7 mouse cellular contexts compared by ENCODE assay signal in the genomic region with DNA sequence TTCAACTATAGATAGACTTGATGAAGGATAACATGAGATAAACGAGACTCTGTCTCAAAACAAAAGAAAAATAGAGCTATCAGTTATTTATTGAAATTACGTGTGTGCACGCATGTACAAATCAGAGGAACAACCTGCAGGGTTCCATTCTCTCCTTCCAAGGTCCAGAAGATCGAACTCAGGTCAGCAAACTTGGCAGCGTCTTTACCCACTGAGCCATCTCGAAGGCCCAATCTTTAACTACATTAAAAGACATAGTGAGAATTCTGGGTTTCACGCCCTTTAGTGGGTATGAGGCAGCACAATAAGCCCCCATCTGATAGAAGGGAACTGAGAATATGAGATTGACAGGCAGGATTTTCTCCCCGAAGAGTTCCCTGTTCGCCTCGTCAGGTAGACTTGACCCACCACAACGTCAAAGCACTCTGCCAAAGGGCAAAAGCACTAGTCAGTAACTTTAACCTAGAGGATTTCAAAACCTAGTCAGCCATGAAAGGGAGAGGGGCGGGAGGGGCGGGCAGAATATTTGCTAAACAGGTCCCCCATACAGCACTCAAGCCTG. TPM values are rescaled to one million over a fixed set of nuclear protein-coding genes. Genes with fewer than 3 reads are reported as not detected.
A peak's percentile ranks its signal among the peaks of the same experiment; 100 is the strongest.
DNase-seq lines count a peak whose midpoint lies in the region; ATAC-seq and TF ChIP-seq lines count a peak whose summit lies in the region.

No protein-coding gene starts in this region.

- TF ChIP-seq EP300 in liver, embryonic 14.5 days (IDR thresholded peaks at IDR 0.05; ENCODE audit: low read depth) = no peak

- peak overlapping the region; percentile 56; the same call in 1 of the 2 replicates for H3K27ac ChIP-seq in brown adipose tissue, adult 24 weeks (replicated peaks; ENCODE audit: low read depth, low read length)
- H3K27ac ChIP-seq in liver, embryonic 14.5 days = no peak overlapping the region

- peaks cover 36% of the 10 kb centered on the region for H3K4me1 ChIP-seq in E14TG2a.4 (replicated peaks; ENCODE audit: low read depth, low read length)
- peaks cover 4% of the 10 kb centered on the region for H3K4me1 ChIP-seq in brown adipose tissue, adult 24 weeks (ENCODE audit: control insufficient read depth, insufficient read depth, insufficient read length, low read length)
- no peaks in the 10 kb centered on the region for H3K4me1 ChIP-seq in liver, embryonic 14.5 days (replicated peaks; ENCODE audit: control insufficient read depth in 2 of 2, insufficient read depth in 2 of 2, low read length in 1 of 2)

- peak overlapping the region; percentile 73 for H3K4me2 ChIP-seq in liver, embryonic 14.5 days (ENCODE audit: low read depth)

- no peaks in the 10 kb centered on the region for H3K36me3 ChIP-seq in E14TG2a.4 (ENCODE audit: insufficient read depth, low read length)
- no peaks in the 10 kb centered on the region for H3K36me3 ChIP-seq in liver, embryonic 14.5 days (replicated peaks; ENCODE audit: control insufficient read depth, insufficient read depth, low read depth)

- peak overlapping the region; percentile 89 for H3K4me3 ChIP-seq in E14TG2a.4 (replicated peaks; ENCODE audit: low read length)
- peak overlapping the region; percentile 36; the same call in 1 of the 2 replicates for H3K4me3 ChIP-seq in brown adipose tissue, adult 24 weeks (ENCODE audit: insufficient read depth, low read depth, low read length)
- H3K4me3 ChIP-seq in liver, embryonic 14.5 days (ENCODE audit: insufficient read depth in 1 of 2, low read depth in 2 of 2, low read length in 2 of 2) = peak overlapping the region in 1 of 2 experiments; percentile 60; a peak in 2 of 4 replicates

- ATAC-seq in liver, embryonic 14.5 days (ENCODE audit: insufficient read depth) = no peak
- ATAC-seq in megakaryocyte-erythroid progenitor cell, adult 5-6 weeks (replicated peaks; ENCODE audit: low FRiP score, low TSS enrichment, poor library complexity, severe bottlenecking) = no peak

- H3K9ac ChIP-seq in liver, embryonic 14.5 days (replicated peaks) = no peak overlapping the region

- H3K27me3 ChIP-seq in E14TG2a.4 (ENCODE audit: insufficient read depth, low read length) = peaks cover 22% of the 10 kb centered on the region; the same call in 1 of the 2 replicates
- no peaks in the 10 kb centered on the region; the same call in 1 of the 2 replicates for H3K27me3 ChIP-seq in liver, embryonic 14.5 days (ENCODE audit: control insufficient read depth, insufficient read depth, low read length)

- 29% methylated on average over 13 of the region's 13 CpGs for WGBS in liver, embryonic 14.5 days (ENCODE audit: insufficient replicate concordance)

- no peak for TF ChIP-seq CTCF in E14TG2a.4 (conservative IDR thresholded peaks at IDR 0.05; ENCODE audit: low read length)
- no peak for TF ChIP-seq CTCF in liver, embryonic 14.5 days (IDR thresholded peaks at IDR 0.05; ENCODE audit: low read depth)

- DNase-seq in induced T-regulatory cell, adult 2 months (ENCODE audit: low read depth) = peak; percentile 4
- DNase-seq in liver, embryonic 14.5 days (ENCODE audit: low read depth in 3 of 3, low spot score in 3 of 3) = no peak
- DNase-seq in right cerebral cortex, postnatal 25 days = no peak
- DNase-seq in embryo, embryonic 9.5 days (ENCODE audit: extremely low spot score) = no peak

- H3K9me3 ChIP-seq in E14TG2a.4 (ENCODE audit: low read length) = no peaks in the 10 kb centered on the region
- H3K9me3 ChIP-seq in liver, embryonic 14.5 days (ENCODE audit: control insufficient read depth, low read length) = no peaks in the 10 kb centered on the region

RNA-seq across cellular contexts. Expression of a gene that starts 1.1 kb away (rescaled TPM):
- polyA plus RNA-seq in brown adipose tissue, adult 24 weeks (2012; ENCODE audit: insufficient read depth, insufficient read length, missing spikeins) = 8.4 and 10.7 TPM in 2 replicates
- polyA plus RNA-seq in liver, embryonic 14.5 days (2012; rRNA removed) = 0.18 and 0.21 TPM in 2 replicates
- 0.28 and 0.45 TPM in 2 replicates for polyA plus RNA-seq in liver, embryonic 14.5 days (2014; fragmentation: Nextera tagmentation; extraction: Ambion mirVana)
- total RNA-seq in megakaryocyte-erythroid progenitor cell, adult 5-6 weeks (2014; fragmentation: Nextera tagmentation) = 0.31 and 7.3 TPM in 2 replicates
- total RNA-seq in megakaryocyte-erythroid progenitor cell, adult 5-6 weeks (2017) = 0.53 and 1.0 TPM in 2 replicates
